Mouse (Mus musculus) heart, embryonic 10.5 days (tissue): Measurements from ENCODE around the gene Alg5. TPM values are rescaled to one million over a fixed set of nuclear protein-coding genes. Genes with fewer than 3 reads are reported as not detected.
"Not testable (repeated sequence)": the region's sequence is repeated elsewhere in the genome, so short reads cannot be mapped to it uniquely, and the experiment has no call there.

Source experiments
- DNase-seq: peaks from one replicate; pipeline ENCODE4 v3.0.0-alpha.2; 2017; ENCODE audit warnings: low spot score
- H3K27ac ChIP-seq: fragments of 300-500 bp; sonication (generic); 2 replicates; pipeline ENCODE4 v1.5.1; 2016; ENCODE audit warnings: mild to moderate bottlenecking
- H3K27me3 ChIP-seq: fragments of 300-500 bp; sonication (generic); 2 replicates; pipeline ENCODE4 v1.6.1; 2016; ENCODE audit warnings: mild to moderate bottlenecking; ENCODE audit not compliant: poor library complexity, insufficient read depth, severe bottlenecking
- H3K36me3 ChIP-seq: fragments of 300-500 bp; sonication (generic); 2 replicates; pipeline ENCODE4 v1.6.1; 2016; ENCODE audit warnings: mild to moderate bottlenecking, moderate library complexity
- H3K4me1 ChIP-seq: fragments of 300-500 bp; sonication (generic); 2 replicates; pipeline ENCODE4 v1.6.1; 2016; ENCODE audit warnings: mild to moderate bottlenecking
- H3K4me3 ChIP-seq: fragments of 300-500 bp; sonication (generic); 2 replicates; pipeline ENCODE4 v1.5.1; 2016; ENCODE audit warnings: mild to moderate bottlenecking, moderate library complexity
- H3K9me3 ChIP-seq: fragments of 300-500 bp; sonication (generic); 2 replicates; pipeline ENCODE4 v1.6.1; 2016; ENCODE audit warnings: mild to moderate bottlenecking, moderate library complexity
- WGBS: fragments of 180-500 bp; shearing (Covaris S2); methylation state at CpG from one replicate; pipeline ENCODE4 v1.1.7; 2016; 5-methylcytosine and 5-hydroxymethylcytosine counted together
- polyA plus RNA-seq: library from polyadenylated mRNA; unstranded; fragments of >200 nt; fragmentation: Nextera tagmentation; extraction: Ambion mirVana; gene quantifications from 2 replicates; pipeline ENCODE4 v1.2.1, GENCODE M21; 2016

The Alg5 gene
- polyA plus RNA-seq, 1 experiment from 2014 or later: 49.1 TPM

- H3K27me3 ChIP-seq: peaks cover 10% of the 10 kb centered on the region; the same call in 1 of the 2 replicates
- peak within 1 kb of the TSS; percentile 90 for H3K27ac ChIP-seq
- peak; percentile 81 for DNase-seq
- H3K9me3 ChIP-seq: no peaks in the 10 kb centered on the region
- peak within 1 kb of the TSS; percentile 74 for H3K4me3 ChIP-seq
- under 1% methylated on average over 62 of the region's 66 CpGs for WGBS
- H3K36me3 ChIP-seq: peaks cover 12% of the 10 kb centered on the region
- H3K4me1 ChIP-seq: peaks cover 15% of the 10 kb centered on the region
Measured at GRCm38 (mm10) chr3:54755145-54756041, 20.1 kb downstream of the Alg5 start, which contains the start of gene Smad9. TSS of gene Smad9 (plus strand) at chr3:54755582.

DNA sequence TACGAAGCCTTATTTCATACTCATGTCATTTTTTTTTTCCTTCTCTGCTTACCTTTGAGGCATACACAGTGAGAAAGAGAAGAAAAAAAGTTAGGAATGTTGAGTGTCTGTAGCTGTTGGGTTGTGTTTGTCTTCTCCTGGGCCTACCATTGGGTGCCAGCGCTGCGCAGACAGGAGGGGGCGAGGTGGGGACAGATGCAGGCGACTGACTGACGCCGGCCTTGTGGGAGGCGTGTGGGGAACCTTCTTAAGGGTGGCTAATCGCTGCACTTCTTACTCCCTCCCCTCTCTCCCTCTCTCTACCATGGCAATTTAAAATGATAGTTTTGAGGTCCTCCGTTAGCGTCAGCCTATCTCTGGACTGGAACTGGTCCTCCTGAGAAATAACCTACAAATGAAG is 20.7 kb downstream of the Alg5 start:
- peak overlapping the region; percentile 74 for H3K4me3 ChIP-seq
- H3K36me3 ChIP-seq: peaks cover 5% of the 10 kb centered on the region
- H3K4me1 ChIP-seq: peaks cover 21% of the 10 kb centered on the region
- 0% methylated on average over 11 of the region's 11 CpGs for WGBS
- H3K27me3 ChIP-seq: peaks cover 10% of the 10 kb centered on the region; the same call in 1 of the 2 replicates
- no peak for DNase-seq
- no peaks in the 10 kb centered on the region for H3K9me3 ChIP-seq
- peak overlapping the region; percentile 90 for H3K27ac ChIP-seq

- Histone ChIP-seq H3K4me3 (no peak overlapping the region), H3K9me3 (no peaks in the 10 kb centered on the region), H3K27me3 (peaks cover 10% of the 10 kb centered on the region; the same call in 1 of the 2 replicates), H3K4me1 (peaks cover 22% of the 10 kb centered on the region), H3K36me3 (no peaks in the 10 kb centered on the region), H3K27ac (no peak overlapping the region)
- 87% methylated on average over 8 of the region's 8 CpGs for WGBS
- DNase-seq: no peak
Measured at GRCm38 (mm10) chr3:54757446-54757845, 22.1 kb downstream of the Alg5 start.

DNA sequence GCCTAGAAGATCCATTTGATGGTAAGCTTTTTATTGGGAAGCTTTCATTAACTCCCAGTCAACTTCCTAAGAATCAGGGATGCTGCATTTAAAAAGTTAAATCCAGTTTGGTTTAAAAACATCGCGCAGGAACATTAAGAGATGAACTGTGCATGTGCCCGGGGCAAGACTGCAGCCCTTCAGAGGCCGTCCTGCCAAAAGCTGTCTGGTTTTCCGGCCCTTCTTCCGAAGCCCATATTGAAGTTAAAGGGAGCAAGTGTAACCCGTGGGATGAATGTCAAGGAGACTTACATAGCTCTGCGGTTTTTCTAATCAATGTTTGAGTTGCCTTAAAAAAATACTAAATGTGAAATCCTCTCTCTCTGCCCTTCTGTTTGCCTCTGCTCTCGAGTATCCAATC is 23.9 kb downstream of the Alg5 start:
- H3K36me3 ChIP-seq: no peaks in the 10 kb centered on the region
- 75% methylated on average over 9 of the region's 9 CpGs for WGBS
- no peak overlapping the region for H3K27ac ChIP-seq
- peaks cover 25% of the 10 kb centered on the region for H3K4me1 ChIP-seq
- DNase-seq: no peak
- H3K27me3 ChIP-seq: peaks cover 10% of the 10 kb centered on the region; the same call in 1 of the 2 replicates
- H3K9me3 ChIP-seq: no peaks in the 10 kb centered on the region
- no peak overlapping the region for H3K4me3 ChIP-seq

GRCm38 (mm10) chr3:54760321-54761115 is 25.2 kb downstream of the Alg5 start:
- Histone ChIP-seq H3K27me3 (0 out of 2 replicates have a peak, but pooled peaks cover 2% of the 10 kb centered on the region), H3K4me1 (peaks cover 18% of the 10 kb centered on the region), H3K27ac (no peak overlapping the region), H3K4me3 (no peak overlapping the region), H3K9me3 (no peaks in the 10 kb centered on the region), H3K36me3 (no peaks in the 10 kb centered on the region)
- WGBS: 72% methylated on average over 15 of the region's 15 CpGs
- DNase-seq: no peak

DNA sequence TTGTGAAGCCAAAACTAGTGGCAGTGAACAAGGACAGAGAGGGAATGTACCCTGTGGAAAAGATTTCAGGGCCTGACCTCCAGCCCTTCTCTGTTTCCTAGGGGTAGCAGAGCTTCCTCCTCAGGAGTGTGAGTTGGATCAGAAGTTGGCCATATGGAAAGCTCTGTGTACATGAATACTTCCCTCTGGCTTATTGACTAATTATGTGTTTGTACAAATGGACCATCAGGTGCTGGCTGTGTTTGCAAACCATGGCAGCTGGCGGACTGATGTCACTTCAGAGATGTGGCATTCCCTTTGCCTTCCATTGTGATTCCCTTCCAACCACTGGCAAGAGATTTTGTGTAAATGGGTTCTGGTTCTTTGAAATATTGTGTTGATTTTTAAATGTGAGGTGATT is 25.9 kb downstream of the Alg5 start:
- no peak overlapping the region for H3K4me3 ChIP-seq
- no peak overlapping the region for H3K27ac ChIP-seq
- H3K36me3 ChIP-seq: no peaks in the 10 kb centered on the region
- H3K9me3 ChIP-seq: no peaks in the 10 kb centered on the region
- WGBS: 82% methylated on average over 1 of the region's 1 CpGs
- H3K27me3 ChIP-seq: no peaks in the 10 kb centered on the region
- peaks cover 15% of the 10 kb centered on the region for H3K4me1 ChIP-seq
- no peak for DNase-seq

- no peaks in the 10 kb centered on the region for H3K36me3 ChIP-seq
- H3K9me3 ChIP-seq: no peaks in the 10 kb centered on the region
- H3K4me3 ChIP-seq: peak overlapping the region; percentile 32; the same call in 1 of the 2 replicates
- 67% methylated on average over 18 of the region's 18 CpGs for WGBS
- H3K27ac ChIP-seq: no peak overlapping the region
- no peak for DNase-seq
- peaks cover 15% of the 10 kb centered on the region for H3K4me1 ChIP-seq
- no peaks in the 10 kb centered on the region for H3K27me3 ChIP-seq
Measured at GRCm38 (mm10) chr3:54764418-54764817, 29.1 kb downstream of the Alg5 start.

GRCm38 (mm10) chr3:54765521-54765920 is 30.2 kb downstream of the Alg5 start:
- peaks cover 12% of the 10 kb centered on the region for H3K4me1 ChIP-seq
- not testable (repeated sequence) for H3K27ac ChIP-seq, H3K27me3 ChIP-seq, H3K4me3 ChIP-seq, DNase-seq, H3K36me3 ChIP-seq, H3K9me3 ChIP-seq
- 84% methylated on average over 6 of the region's 6 CpGs for WGBS

DNA sequence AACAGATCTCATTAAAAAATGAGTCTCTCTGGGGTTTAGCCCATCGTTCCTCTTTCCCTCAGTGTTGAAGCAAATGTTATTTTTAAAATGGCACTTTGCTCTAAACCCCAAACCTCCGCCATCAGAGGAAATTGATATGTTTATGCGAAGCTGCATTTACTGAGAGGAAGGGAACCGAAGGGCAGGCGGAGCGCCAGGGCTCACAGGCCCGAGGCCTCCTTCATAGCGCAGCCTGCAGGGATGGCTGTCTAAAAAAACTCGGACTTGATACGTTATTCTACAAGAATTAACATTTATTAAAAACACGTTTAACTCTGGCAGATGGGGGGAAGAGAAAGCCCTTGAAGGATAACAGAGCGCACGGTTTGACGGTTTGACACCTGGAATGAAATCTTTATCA is 30.7 kb downstream of the Alg5 start:
- Histone ChIP-seq H3K4me3 (no peak overlapping the region), H3K4me1 (peaks cover 8% of the 10 kb centered on the region), H3K27me3 (no peaks in the 10 kb centered on the region), H3K36me3 (no peaks in the 10 kb centered on the region), H3K27ac (no peak overlapping the region), H3K9me3 (no peaks in the 10 kb centered on the region)
- no peak for DNase-seq
- WGBS: 81% methylated on average over 14 of the region's 14 CpGs

DNA sequence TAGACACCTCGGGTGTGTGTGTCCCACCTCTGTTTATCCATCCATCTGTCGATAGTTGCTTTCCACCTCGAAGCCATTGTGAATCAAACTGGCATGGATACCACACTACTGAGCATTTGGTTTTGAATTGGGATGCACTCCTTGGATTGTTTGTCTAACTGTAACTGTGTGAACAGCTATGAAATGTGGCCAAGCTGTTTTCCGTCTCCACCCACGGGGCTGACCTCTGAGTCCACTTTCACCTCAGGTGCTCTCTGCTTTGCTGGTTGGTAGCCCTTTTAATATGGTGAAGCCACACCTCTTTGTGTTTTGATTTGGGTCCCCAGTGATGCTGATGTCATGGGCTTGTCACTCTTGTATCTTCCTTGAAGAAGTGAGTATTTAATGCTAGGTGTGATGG is 31.5 kb downstream of the Alg5 start:
- WGBS: 76% methylated on average over 5 of the region's 5 CpGs
- H3K27me3 ChIP-seq: no peaks in the 10 kb centered on the region
- no peak for DNase-seq
- H3K27ac ChIP-seq: no peak overlapping the region
- no peak overlapping the region for H3K4me3 ChIP-seq
- no peaks in the 10 kb centered on the region for H3K9me3 ChIP-seq
- H3K36me3 ChIP-seq: no peaks in the 10 kb centered on the region
- peaks cover 6% of the 10 kb centered on the region; the same call in 1 of the 2 replicates for H3K4me1 ChIP-seq

GRCm38 (mm10) chr3:54768592-54768991 is 33.3 kb downstream of the Alg5 start:
- H3K27me3 ChIP-seq: no peaks in the 10 kb centered on the region
- no peak overlapping the region for H3K4me3 ChIP-seq
- H3K27ac ChIP-seq: no peak overlapping the region
- no peak for DNase-seq
- H3K4me1 ChIP-seq: peaks cover 6% of the 10 kb centered on the region; the same call in 1 of the 2 replicates
- 88% methylated on average over 8 of the region's 8 CpGs for WGBS
- no peaks in the 10 kb centered on the region; the same call in 1 of the 2 replicates for H3K36me3 ChIP-seq
- peaks cover 4% of the 10 kb centered on the region; the same call in 1 of the 2 replicates for H3K9me3 ChIP-seq

- no peaks in the 10 kb centered on the region for H3K27me3 ChIP-seq
- H3K4me3 ChIP-seq: no peak overlapping the region
- H3K9me3 ChIP-seq: peaks cover 5% of the 10 kb centered on the region; the same call in 1 of the 2 replicates
- DNase-seq: no peak
- H3K27ac ChIP-seq: no peak overlapping the region
- WGBS: 77% methylated on average over 17 of the region's 17 CpGs
- no peaks in the 10 kb centered on the region; the same call in 1 of the 2 replicates for H3K36me3 ChIP-seq
- no peaks in the 10 kb centered on the region for H3K4me1 ChIP-seq
Measured at GRCm38 (mm10) chr3:54769349-54770275, 34.3 kb downstream of the Alg5 start.
